Mouse (Mus musculus): ENCODE data around the gene Rnf212b. TPM values are rescaled to one million over a fixed set of nuclear protein-coding genes. Genes with fewer than 3 reads are reported as not detected.

Rnf212b gene
- polyA plus RNA-seq, 1 experiment from 2014 or later = not detected

GRCm38 (mm10) chr14:54788231-54788630 is 25.7 kb upstream of the Rnf212b start:
- no peak for ATAC-seq (ENCODE audit: insufficient number of reproducible peaks, insufficient read depth, low FRiP score, low read depth)
- H3K9ac ChIP-seq (replicated peaks; ENCODE audit: low read depth, low read length) = no peak overlapping the region
- no peak overlapping the region for H3K27ac ChIP-seq (ENCODE audit: low read length)
- no peaks in the 10 kb centered on the region for H3K4me1 ChIP-seq (ENCODE audit: control insufficient read depth, insufficient read depth, low read length)
- no peaks in the 10 kb centered on the region for H3K9me3 ChIP-seq (ENCODE audit: control insufficient read depth, low read depth, low read length)
- no peaks in the 10 kb centered on the region for H3K27me3 ChIP-seq (ENCODE audit: control insufficient read depth, insufficient read depth, low read length)
- H3K4me2 ChIP-seq (replicated peaks; ENCODE audit: low read depth, low read length) = no peak overlapping the region
- 89% methylated on average over 5 of the region's 5 CpGs for WGBS
- H3K36me3 ChIP-seq (ENCODE audit: control insufficient read depth, insufficient read depth, low read length) = no peaks in the 10 kb centered on the region
- H3K4me3 ChIP-seq (ENCODE audit: low read depth, low read length) = no peak overlapping the region

DNA sequence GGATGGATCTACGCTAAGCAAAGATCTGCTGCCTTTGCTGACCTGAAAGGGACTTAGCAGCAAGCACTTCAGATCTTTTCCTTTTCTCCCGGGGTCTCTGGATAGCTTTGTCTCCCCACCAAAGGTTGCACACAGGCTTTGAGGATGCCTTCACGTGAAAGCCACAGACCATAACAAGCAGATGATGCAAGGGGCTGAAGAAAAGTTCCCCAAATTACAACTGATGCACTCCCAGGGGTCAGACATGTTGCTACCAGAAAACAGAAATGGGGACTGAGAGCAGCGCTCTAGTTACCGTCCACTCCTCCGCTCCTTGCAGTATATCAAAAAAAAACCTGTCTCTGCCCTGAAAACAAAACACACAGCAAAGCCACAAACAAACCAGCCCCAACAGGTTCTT is 21.8 kb upstream of the Rnf212b start:
- H3K4me3 ChIP-seq (ENCODE audit: low read depth, low read length) = no peak overlapping the region
- no peaks in the 10 kb centered on the region for H3K9me3 ChIP-seq (ENCODE audit: control insufficient read depth, low read depth, low read length)
- no peaks in the 10 kb centered on the region for H3K36me3 ChIP-seq (ENCODE audit: control insufficient read depth, insufficient read depth, low read length)
- H3K4me1 ChIP-seq (ENCODE audit: control insufficient read depth, insufficient read depth, low read length) = no peaks in the 10 kb centered on the region
- no peak overlapping the region for H3K9ac ChIP-seq (replicated peaks; ENCODE audit: low read depth, low read length)
- H3K27ac ChIP-seq (ENCODE audit: low read length) = no peak overlapping the region
- 76% methylated on average over 6 of the region's 6 CpGs for WGBS
- no peaks in the 10 kb centered on the region for H3K27me3 ChIP-seq (ENCODE audit: control insufficient read depth, insufficient read depth, low read length)
- H3K4me2 ChIP-seq (replicated peaks; ENCODE audit: low read depth, low read length) = no peak overlapping the region
- no peak for ATAC-seq (ENCODE audit: insufficient number of reproducible peaks, insufficient read depth, low FRiP score, low read depth)

GRCm38 (mm10) chr14:54793351-54793750 is 20.6 kb upstream of the Rnf212b start:
- Histone ChIP-seq H3K4me3 (ENCODE audit: low read depth, low read length) (no peak overlapping the region), H3K27ac (ENCODE audit: low read length) (no peak overlapping the region), H3K4me1 (ENCODE audit: control insufficient read depth, insufficient read depth, low read length) (no peaks in the 10 kb centered on the region), H3K9ac (replicated peaks; ENCODE audit: low read depth, low read length) (no peak overlapping the region), H3K9me3 (ENCODE audit: control insufficient read depth, low read depth, low read length) (no peaks in the 10 kb centered on the region), H3K36me3 (ENCODE audit: control insufficient read depth, insufficient read depth, low read length) (no peaks in the 10 kb centered on the region), H3K27me3 (ENCODE audit: control insufficient read depth, insufficient read depth, low read length) (no peaks in the 10 kb centered on the region), H3K4me2 (replicated peaks; ENCODE audit: low read depth, low read length) (no peak overlapping the region)
- WGBS = 53% methylated on average over 1 of the region's 1 CpGs
- ATAC-seq (ENCODE audit: insufficient number of reproducible peaks, insufficient read depth, low FRiP score, low read depth) = no peak

GRCm38 (mm10) chr14:54793894-54794830 is 19.8 kb upstream of the Rnf212b start:
- Histone ChIP-seq H3K9ac (replicated peaks; ENCODE audit: low read depth, low read length) (no peak overlapping the region), H3K36me3 (ENCODE audit: control insufficient read depth, insufficient read depth, low read length) (no peaks in the 10 kb centered on the region), H3K27me3 (ENCODE audit: control insufficient read depth, insufficient read depth, low read length) (no peaks in the 10 kb centered on the region), H3K27ac (ENCODE audit: low read length) (no peak overlapping the region), H3K4me3 (ENCODE audit: low read depth, low read length) (no peak overlapping the region), H3K4me1 (ENCODE audit: control insufficient read depth, insufficient read depth, low read length) (no peaks in the 10 kb centered on the region), H3K4me2 (replicated peaks; ENCODE audit: low read depth, low read length) (no peak overlapping the region), H3K9me3 (ENCODE audit: control insufficient read depth, low read depth, low read length) (no peaks in the 10 kb centered on the region)
- WGBS = 74% methylated on average over 8 of the region's 8 CpGs
- ATAC-seq (ENCODE audit: insufficient number of reproducible peaks, insufficient read depth, low FRiP score, low read depth) = no peak

GRCm38 (mm10) chr14:54795901-54796300 is 18.0 kb upstream of the Rnf212b start:
- no peak overlapping the region for H3K4me2 ChIP-seq (replicated peaks; ENCODE audit: low read depth, low read length)
- H3K4me1 ChIP-seq (ENCODE audit: control insufficient read depth, insufficient read depth, low read length) = no peaks in the 10 kb centered on the region
- H3K36me3 ChIP-seq (ENCODE audit: control insufficient read depth, insufficient read depth, low read length) = no peaks in the 10 kb centered on the region
- H3K4me3 ChIP-seq (ENCODE audit: low read depth, low read length) = no peak overlapping the region
- H3K27ac ChIP-seq (ENCODE audit: low read length) = no peak overlapping the region
- H3K9me3 ChIP-seq (ENCODE audit: control insufficient read depth, low read depth, low read length) = no peaks in the 10 kb centered on the region
- ATAC-seq (ENCODE audit: insufficient number of reproducible peaks, insufficient read depth, low FRiP score, low read depth) = no peak
- H3K9ac ChIP-seq (replicated peaks; ENCODE audit: low read depth, low read length) = no peak overlapping the region
- 77% methylated on average over 1 of the region's 1 CpGs for WGBS
- no peaks in the 10 kb centered on the region for H3K27me3 ChIP-seq (ENCODE audit: control insufficient read depth, insufficient read depth, low read length)

DNA sequence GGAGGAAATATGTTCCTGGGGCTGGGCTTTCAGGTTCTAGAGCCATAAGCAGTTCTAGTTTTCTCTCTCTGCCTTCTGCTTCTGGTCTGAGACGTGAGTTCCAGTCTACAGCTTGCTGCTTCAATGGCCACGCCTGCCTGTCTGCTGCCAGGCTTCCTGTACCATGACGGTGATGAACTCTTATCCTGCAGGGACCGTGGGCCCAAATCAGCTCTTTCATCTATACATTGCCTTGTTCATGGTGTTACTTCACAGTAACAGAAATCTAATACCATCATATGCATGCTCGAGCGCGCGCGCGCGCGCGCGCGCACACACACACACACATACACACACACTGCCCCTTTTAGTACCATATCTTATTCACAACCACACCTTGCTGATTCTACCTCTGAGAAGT is 17.2 kb upstream of the Rnf212b start:
- Histone ChIP-seq H3K4me2 (replicated peaks; ENCODE audit: low read depth, low read length) (no peak overlapping the region), H3K27ac (ENCODE audit: low read length) (no peak overlapping the region), H3K36me3 (ENCODE audit: control insufficient read depth, insufficient read depth, low read length) (no peaks in the 10 kb centered on the region), H3K9me3 (ENCODE audit: control insufficient read depth, low read depth, low read length) (no peaks in the 10 kb centered on the region), H3K9ac (replicated peaks; ENCODE audit: low read depth, low read length) (no peak overlapping the region), H3K27me3 (ENCODE audit: control insufficient read depth, insufficient read depth, low read length) (no peaks in the 10 kb centered on the region), H3K4me1 (ENCODE audit: control insufficient read depth, insufficient read depth, low read length) (no peaks in the 10 kb centered on the region), H3K4me3 (ENCODE audit: low read depth, low read length) (no peak overlapping the region)
- WGBS = 92% methylated on average over 15 of the region's 15 CpGs
- no peak for ATAC-seq (ENCODE audit: insufficient number of reproducible peaks, insufficient read depth, low FRiP score, low read depth)

GRCm38 (mm10) chr14:54799686-54800085 is 14.3 kb upstream of the Rnf212b start:
- no peak overlapping the region for H3K9ac ChIP-seq (replicated peaks; ENCODE audit: low read depth, low read length)
- no peaks in the 10 kb centered on the region for H3K27me3 ChIP-seq (ENCODE audit: control insufficient read depth, insufficient read depth, low read length)
- no peaks in the 10 kb centered on the region for H3K9me3 ChIP-seq (ENCODE audit: control insufficient read depth, low read depth, low read length)
- H3K27ac ChIP-seq (ENCODE audit: low read length) = no peak overlapping the region
- no peak for ATAC-seq (ENCODE audit: insufficient number of reproducible peaks, insufficient read depth, low FRiP score, low read depth)
- WGBS = 46% methylated on average over 10 of the region's 10 CpGs
- no peak overlapping the region for H3K4me3 ChIP-seq (ENCODE audit: low read depth, low read length)
- no peaks in the 10 kb centered on the region for H3K4me1 ChIP-seq (ENCODE audit: control insufficient read depth, insufficient read depth, low read length)
- H3K36me3 ChIP-seq (ENCODE audit: control insufficient read depth, insufficient read depth, low read length) = no peaks in the 10 kb centered on the region
- no peak overlapping the region for H3K4me2 ChIP-seq (replicated peaks; ENCODE audit: low read depth, low read length)

- no peaks in the 10 kb centered on the region for H3K4me1 ChIP-seq (ENCODE audit: control insufficient read depth, insufficient read depth, low read length)
- no peak overlapping the region for H3K27ac ChIP-seq (ENCODE audit: low read length)
- WGBS = 76% methylated on average over 4 of the region's 4 CpGs
Observed at GRCm38 (mm10) chr14:54802428-54802827, 11.5 kb upstream of the Rnf212b start.

GRCm38 (mm10) chr14:54806124-54806523 is 7.8 kb upstream of the Rnf212b start:
- WGBS = 73% methylated on average over 4 of the region's 4 CpGs

More at GRCm38 (mm10) chr14:54802428-54802827, 11.5 kb upstream of the Rnf212b start:
- Histone ChIP-seq H3K4me3 (ENCODE audit: low read depth, low read length) (no peak overlapping the region), H3K36me3 (ENCODE audit: control insufficient read depth, insufficient read depth, low read length) (no peaks in the 10 kb centered on the region), H3K9me3 (ENCODE audit: control insufficient read depth, low read depth, low read length) (no peaks in the 10 kb centered on the region), H3K9ac (replicated peaks; ENCODE audit: low read depth, low read length) (no peak overlapping the region), H3K27me3 (ENCODE audit: control insufficient read depth, insufficient read depth, low read length) (no peaks in the 10 kb centered on the region), H3K4me2 (replicated peaks; ENCODE audit: low read depth, low read length) (no peak overlapping the region)
- ATAC-seq (ENCODE audit: insufficient number of reproducible peaks, insufficient read depth, low FRiP score, low read depth) = no peak

More at GRCm38 (mm10) chr14:54806124-54806523, 7.8 kb upstream of the Rnf212b start:
- Histone ChIP-seq H3K9me3 (ENCODE audit: control insufficient read depth, low read depth, low read length) (no peaks in the 10 kb centered on the region), H3K9ac (replicated peaks; ENCODE audit: low read depth, low read length) (no peak overlapping the region), H3K27ac (ENCODE audit: low read length) (no peak overlapping the region), H3K4me3 (ENCODE audit: low read depth, low read length) (no peak overlapping the region), H3K27me3 (ENCODE audit: control insufficient read depth, insufficient read depth, low read length) (no peaks in the 10 kb centered on the region), H3K4me1 (ENCODE audit: control insufficient read depth, insufficient read depth, low read length) (no peaks in the 10 kb centered on the region), H3K4me2 (replicated peaks; ENCODE audit: low read depth, low read length) (no peak overlapping the region), H3K36me3 (ENCODE audit: control insufficient read depth, insufficient read depth, low read length) (no peaks in the 10 kb centered on the region)
- ATAC-seq (ENCODE audit: insufficient number of reproducible peaks, insufficient read depth, low FRiP score, low read depth) = no peak
